Mouse (Mus musculus): ENCODE measurements around the gene Frk. TPM values are rescaled to one million over a fixed set of nuclear protein-coding genes. Genes with fewer than 3 reads are reported as not detected.
"Not testable (repeated sequence)": the region's sequence is repeated elsewhere in the genome, so short reads cannot be mapped to it uniquely, and the experiment has no call there.

The Frk gene
- polyA plus RNA-seq, 1 experiment, result 0.21 TPM

DNA sequence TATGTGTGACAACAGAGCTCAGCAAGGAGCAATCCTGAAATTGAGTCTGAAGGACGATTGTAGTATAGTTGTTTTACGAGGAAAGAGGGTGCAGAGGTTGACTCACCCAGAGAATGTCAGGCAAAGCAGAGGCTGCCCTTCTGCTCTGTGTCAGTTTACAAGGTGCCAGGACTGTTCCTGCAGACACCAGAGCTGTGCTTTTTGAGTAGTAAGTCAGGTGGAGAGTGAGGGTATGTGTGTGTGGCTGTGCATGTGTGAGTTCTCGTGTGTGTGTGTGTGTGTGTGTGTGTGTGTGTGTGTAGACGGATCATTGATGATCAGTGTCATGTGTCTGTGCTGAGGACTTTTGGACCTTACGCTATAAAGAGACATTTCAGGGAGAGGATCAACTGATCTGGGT lies 68.4 kb downstream of the Frk start:
- Histone ChIP-seq H3K4me3 (ENCODE audit: insufficient read depth, low read length) (no peak overlapping the region), H3K27ac (ENCODE audit: insufficient read depth, low read depth, low read length) (no peak overlapping the region), H3K4me1 (ENCODE audit: control insufficient read depth, insufficient read depth, low read length) (no peaks in the 10 kb centered on the region)
- TF ChIP-seq POLR2A (IDR thresholded peaks at IDR 0.05; ENCODE audit: borderline replicate concordance, low read depth, low read length) (no peak), CTCF (IDR thresholded peaks at IDR 0.05; ENCODE audit: low read depth, low read length) (no peak)

GRCm38 (mm10) chr10:34563518-34564176 lies 80.4 kb downstream of the Frk start:
- Histone ChIP-seq H3K4me3 (ENCODE audit: insufficient read depth, low read length) (no peak overlapping the region), H3K27ac (ENCODE audit: insufficient read depth, low read depth, low read length) (no peak overlapping the region), H3K4me1 (ENCODE audit: control insufficient read depth, insufficient read depth, low read length) (no peaks in the 10 kb centered on the region)
- TF ChIP-seq POLR2A (IDR thresholded peaks at IDR 0.05; ENCODE audit: borderline replicate concordance, low read depth, low read length) (no peak), CTCF (IDR thresholded peaks at IDR 0.05; ENCODE audit: low read depth, low read length) (no peak)

DNA sequence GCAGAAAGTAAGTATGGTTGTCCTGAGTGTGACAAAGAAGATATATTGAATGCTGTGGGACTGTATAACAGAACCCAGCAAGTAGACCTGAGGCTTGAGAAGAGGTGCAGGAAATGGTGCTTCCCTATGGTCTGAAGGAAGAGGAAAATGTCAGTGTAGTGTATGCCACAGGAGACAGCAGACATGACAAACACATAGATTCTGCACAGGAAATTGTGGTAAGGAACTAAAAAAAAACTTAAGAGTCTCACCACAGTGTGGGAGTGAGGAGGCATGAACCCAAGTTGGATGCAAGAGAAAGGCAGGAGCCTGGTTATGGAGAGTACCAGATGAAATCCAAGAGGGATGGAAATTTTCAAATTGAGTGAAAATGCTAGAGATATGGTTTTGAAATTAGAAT lies 132.3 kb downstream of the Frk start:
- no peak overlapping the region for H3K4me3 ChIP-seq (ENCODE audit: insufficient read depth, low read length)
- no peak for TF ChIP-seq POLR2A (IDR thresholded peaks at IDR 0.05; ENCODE audit: borderline replicate concordance, low read depth, low read length)
- TF ChIP-seq CTCF (IDR thresholded peaks at IDR 0.05; ENCODE audit: low read depth, low read length), result no peak
- no peak overlapping the region for H3K27ac ChIP-seq (ENCODE audit: insufficient read depth, low read depth, low read length)
- peaks cover 11% of the 10 kb centered on the region for H3K4me1 ChIP-seq (ENCODE audit: control insufficient read depth, insufficient read depth, low read length)

DNA sequence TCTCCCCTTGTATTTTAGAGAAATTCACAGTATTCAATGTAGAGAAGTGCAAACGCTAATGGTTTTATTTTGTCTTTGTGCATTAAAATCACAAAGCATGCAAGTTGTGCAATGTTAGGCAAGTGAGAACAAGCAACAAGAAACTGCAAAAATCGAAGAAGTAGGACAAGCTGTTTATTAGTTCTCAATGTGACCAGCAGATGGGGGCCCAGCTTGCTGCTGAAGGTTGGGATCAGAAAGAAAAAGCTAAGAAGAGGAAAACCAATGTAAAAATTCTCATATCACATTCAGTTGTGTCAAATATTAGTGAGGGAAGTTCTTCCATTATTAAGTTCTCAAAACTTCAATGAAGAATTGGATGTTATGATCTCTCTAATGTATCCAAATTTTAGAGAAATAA lies 134.0 kb downstream of the Frk start:
- no peak overlapping the region for H3K4me3 ChIP-seq (ENCODE audit: insufficient read depth, low read length)
- H3K27ac ChIP-seq (ENCODE audit: insufficient read depth, low read depth, low read length), result no peak overlapping the region
- H3K4me1 ChIP-seq (ENCODE audit: control insufficient read depth, insufficient read depth, low read length), result peaks cover 11% of the 10 kb centered on the region
- TF ChIP-seq CTCF (IDR thresholded peaks at IDR 0.05; ENCODE audit: low read depth, low read length), result no peak
- TF ChIP-seq POLR2A (IDR thresholded peaks at IDR 0.05; ENCODE audit: borderline replicate concordance, low read depth, low read length), result no peak

GRCm38 (mm10) chr10:34618490-34618889 lies 135.3 kb downstream of the Frk start:
- TF ChIP-seq CTCF (IDR thresholded peaks at IDR 0.05; ENCODE audit: low read depth, low read length) (no peak), POLR2A (IDR thresholded peaks at IDR 0.05; ENCODE audit: borderline replicate concordance, low read depth, low read length) (no peak)
- peaks cover 11% of the 10 kb centered on the region for H3K4me1 ChIP-seq (ENCODE audit: control insufficient read depth, insufficient read depth, low read length)

DNA sequence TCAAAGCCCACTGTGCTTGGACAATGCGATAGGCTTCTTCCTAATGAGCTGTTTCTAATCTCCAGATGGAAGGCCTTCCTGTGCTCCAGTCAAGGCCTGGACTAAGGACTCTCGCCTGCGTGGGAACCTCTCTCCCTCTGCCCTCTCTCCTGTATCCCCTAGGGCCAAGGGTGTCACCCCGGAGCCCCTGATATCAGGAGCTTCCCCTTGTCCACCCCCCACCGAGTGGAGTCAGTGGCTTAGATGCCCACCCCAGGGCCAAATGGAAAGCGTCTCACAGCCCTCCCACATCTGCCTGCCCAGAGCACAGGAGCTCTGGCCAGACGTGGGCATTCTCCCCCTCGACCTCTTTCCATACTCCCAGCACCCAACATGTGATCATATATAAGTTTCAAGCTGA lies 137.3 kb downstream of the Frk start:
- not testable (repeated sequence) for H3K4me3 ChIP-seq (ENCODE audit: insufficient read depth, low read length); H3K27ac ChIP-seq (ENCODE audit: insufficient read depth, low read depth, low read length); H3K4me1 ChIP-seq (ENCODE audit: control insufficient read depth, insufficient read depth, low read length)

More at GRCm38 (mm10) chr10:34618490-34618889, 135.3 kb downstream of the Frk start:
- no peak overlapping the region for H3K27ac ChIP-seq (ENCODE audit: insufficient read depth, low read depth, low read length)
- H3K4me3 ChIP-seq (ENCODE audit: insufficient read depth, low read length), result no peak overlapping the region

- no peak for TF ChIP-seq POLR2A (IDR thresholded peaks at IDR 0.05; ENCODE audit: borderline replicate concordance, low read depth, low read length)
- Histone ChIP-seq H3K4me1 (ENCODE audit: control insufficient read depth, insufficient read depth, low read length) (no peaks in the 10 kb centered on the region), H3K4me3 (ENCODE audit: insufficient read depth, low read length) (no peak overlapping the region), H3K27ac (ENCODE audit: insufficient read depth, low read depth, low read length) (no peak overlapping the region)
These were observed 155.0 kb downstream of the Frk start for GRCm38 (mm10) chr10:34638245-34638644.

Other genes starting within 250 kb of the Frk start
- 74.2 and 74.4 TPM in 2 replicates for gene Tspyl1, start 201.2 kb upstream of the Frk start, polyA plus RNA-seq (2012; ENCODE audit: insufficient read depth, insufficient read length, missing spikeins)
- gene Tspyl4, start 186.0 kb upstream of the Frk start, polyA plus RNA-seq (2012; ENCODE audit: insufficient read depth, insufficient read length, missing spikeins), result 8.2 and 10.6 TPM in 2 replicates
- not detected in 2 replicates for gene Col10a1, start 93.4 kb upstream of the Frk start, polyA plus RNA-seq (2012; ENCODE audit: insufficient read depth, insufficient read length, missing spikeins)
- gene Nt5dc1, start 64.8 kb upstream of the Frk start, polyA plus RNA-seq (2012; ENCODE audit: insufficient read depth, insufficient read length, missing spikeins), result 10.0 and 15.2 TPM in 2 replicates

All from bone marrow macrophage, adult 2 months (primary cell).